Mouse (Mus musculus) frontal cortex, postnatal 14 days (tissue): ENCODE results near the gene Capn5.
A peak's percentile ranks its signal among the peaks of the same experiment; 100 is the strongest.

Experiments
- DNase-seq, 2 experiments: peaks; one replicate each; pipeline ENCODE4 v3.0.0; 2022; ENCODE audit warnings: low spot score in 2 of 2

Gene Capn5

GRCm38 (mm10) chr7:98109771-98110170 is 68.3 kb downstream of the Capn5 start:
- no peak for DNase-seq

- DNase-seq: no peak
Observed at GRCm38 (mm10) chr7:98108636-98109430, 69.2 kb downstream of the Capn5 start.

- DNase-seq: no peak
Observed at GRCm38 (mm10) chr7:98106272-98106671, 71.8 kb downstream of the Capn5 start.

GRCm38 (mm10) chr7:98104481-98105435 is 73.3 kb downstream of the Capn5 start:
- no peak for DNase-seq

- no peak for DNase-seq
Observed at GRCm38 (mm10) chr7:98103942-98104292, 74.2 kb downstream of the Capn5 start.

GRCm38 (mm10) chr7:98103002-98103941 is 74.8 kb downstream of the Capn5 start:
- DNase-seq: peak; percentile 71 to 82

GRCm38 (mm10) chr7:98102488-98102887 is 75.6 kb downstream of the Capn5 start:
- no peak for DNase-seq

- no peak for DNase-seq
Observed at GRCm38 (mm10) chr7:98097557-98097956, 80.5 kb downstream of the Capn5 start.

- no peak for DNase-seq
Observed at GRCm38 (mm10) chr7:98095852-98096251, 82.2 kb downstream of the Capn5 start.

- DNase-seq: no peak
Observed at GRCm38 (mm10) chr7:98086346-98086745, 91.7 kb downstream of the Capn5 start.

GRCm38 (mm10) chr7:98085314-98085713 is 92.8 kb downstream of the Capn5 start:
- no peak for DNase-seq

- DNase-seq: no peak
Observed at GRCm38 (mm10) chr7:98084541-98085293, 93.4 kb downstream of the Capn5 start.

GRCm38 (mm10) chr7:98082376-98082775 is 95.7 kb downstream of the Capn5 start:
- no peak for DNase-seq

- no peak for DNase-seq
Observed at GRCm38 (mm10) chr7:98077453-98077852, 100.6 kb downstream of the Capn5 start.

GRCm38 (mm10) chr7:98071620-98072019 is 106.5 kb downstream of the Capn5 start:
- peak; percentile 30 to 65 for DNase-seq
